Mouse (Mus musculus) liver, adult 2 months (tissue): Measurements from ENCODE around the gene Rhbdl3.

Source experiments
- CTCF ChIP-seq: fragments of 200-500 bp; IDR thresholded peaks from 2 replicates; pipeline ENCODE4 v1.5.1; 2011; ENCODE audit warnings: low read depth, low read length, control low read depth
- POLR2A ChIP-seq: fragments of 200-500 bp; IDR thresholded peaks from 2 replicates; pipeline ENCODE4 v1.6.1; 2011; ENCODE audit warnings: low read length, control low read depth; ENCODE audit not compliant: insufficient read depth; ENCODE audit errors: extremely low read depth

DNA sequence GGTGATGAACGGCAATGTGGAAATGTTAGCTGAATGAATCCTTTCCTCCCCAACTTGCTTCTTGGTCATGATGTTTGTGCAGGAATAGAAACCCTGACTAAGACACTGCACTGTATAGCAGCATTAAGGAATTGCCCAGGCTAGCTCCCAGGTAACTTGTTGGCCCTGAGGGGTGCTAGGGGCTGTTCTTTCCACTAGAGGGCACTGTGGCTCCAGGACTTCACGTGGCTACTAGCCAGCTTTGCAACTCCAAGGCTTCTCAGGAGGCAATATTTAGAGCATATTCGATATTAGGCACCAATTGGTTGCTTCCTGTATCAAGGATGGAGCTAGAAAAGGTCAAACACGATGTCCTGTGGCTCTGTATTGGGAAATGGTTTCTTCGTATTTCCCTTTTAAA, 13.6 kb upstream of the Rhbdl3 start:
- TF ChIP-seq CTCF, result peak; percentile 93
- TF ChIP-seq POLR2A, result no peak
